Mouse (Mus musculus) testis, postnatal 10 days (tissue): ENCODE measurements around the gene Csrnp3.

Experiments used
- DNase-seq: peaks from one replicate; pipeline ENCODE4 v3.0.0; 2021; ENCODE audit warnings: low spot score

Csrnp3 gene

DNA sequence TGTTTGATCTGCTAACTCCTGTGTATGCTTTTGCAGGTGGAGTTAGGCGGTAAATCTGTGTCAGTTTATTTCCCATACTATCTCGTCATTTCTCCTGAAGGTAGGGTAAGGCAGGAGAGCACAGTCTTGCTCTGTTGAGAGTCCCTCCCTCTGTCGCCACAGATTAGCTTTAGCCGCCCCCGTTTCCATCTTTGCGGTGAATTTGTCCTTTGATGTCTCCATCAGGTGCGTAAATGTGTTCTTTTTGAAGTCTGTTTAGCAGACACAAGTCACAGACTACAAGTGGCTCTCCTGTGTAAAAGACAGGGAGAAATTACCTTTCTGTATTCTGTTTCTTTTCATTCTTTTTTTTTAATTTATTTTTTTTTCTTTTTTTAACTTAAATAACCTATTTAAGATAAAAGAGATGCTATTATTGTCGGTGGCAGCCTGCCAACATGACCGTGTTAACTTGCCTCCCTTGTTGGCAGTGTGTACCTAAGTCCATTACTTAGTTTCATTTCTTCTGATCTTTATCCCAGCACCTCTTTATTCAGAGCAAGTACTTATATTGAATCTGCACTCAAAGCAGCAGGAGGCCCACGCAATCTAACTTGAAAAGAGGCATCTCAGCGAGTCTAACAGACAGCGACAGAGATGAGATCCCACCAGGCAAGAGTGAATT lies 25.5 kb downstream of the Csrnp3 start:
- peak; percentile 65 for DNase-seq

GRCm38 (mm10) chr2:65891590-65891989 lies 46.0 kb downstream of the Csrnp3 start:
- DNase-seq: no peak

GRCm38 (mm10) chr2:65893241-65893640 lies 47.7 kb downstream of the Csrnp3 start:
- DNase-seq: no peak

DNA sequence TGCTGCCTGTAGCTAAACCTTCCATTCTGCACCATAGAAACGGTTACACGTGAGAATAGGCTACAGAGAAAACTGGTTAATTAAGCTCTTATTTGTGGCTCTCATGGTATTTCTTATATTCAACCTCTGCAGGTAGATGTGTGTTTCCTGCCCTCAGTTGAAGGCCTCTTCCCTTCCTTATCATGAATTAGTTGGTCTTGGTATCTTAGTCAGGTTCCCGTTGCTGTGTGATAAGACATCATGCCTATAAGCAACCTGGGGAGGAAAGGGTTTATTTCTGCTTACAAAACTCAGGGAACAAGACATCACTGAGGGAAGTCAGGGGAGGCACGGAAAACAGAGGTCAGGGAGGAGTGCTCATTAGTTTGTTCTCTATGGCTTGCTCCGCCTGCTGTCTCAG lies 48.7 kb downstream of the Csrnp3 start:
- no peak for DNase-seq

- no peak for DNase-seq
Measured at GRCm38 (mm10) chr2:65896542-65896941, 51.0 kb downstream of the Csrnp3 start.

- DNase-seq: no peak
Measured at GRCm38 (mm10) chr2:65897084-65897483, 51.5 kb downstream of the Csrnp3 start.

DNA sequence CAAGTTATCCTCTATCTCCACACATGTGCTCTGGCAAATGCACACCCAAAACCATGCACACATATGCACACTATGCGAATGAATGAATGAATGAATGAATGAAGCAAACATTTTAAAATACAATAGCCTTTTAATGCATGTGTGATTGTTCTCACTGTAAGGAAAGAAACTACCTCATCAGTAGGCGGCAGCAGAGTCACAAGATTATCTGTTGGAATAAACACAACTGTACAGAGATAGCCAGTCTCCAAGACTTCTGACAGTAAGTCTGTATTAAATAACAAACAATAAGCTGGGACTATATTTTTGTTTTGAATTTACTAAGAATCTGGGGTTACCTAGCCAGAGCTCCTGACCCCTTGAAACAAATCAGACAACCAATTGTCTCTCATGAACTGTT lies 53.9 kb downstream of the Csrnp3 start:
- no peak for DNase-seq

DNA sequence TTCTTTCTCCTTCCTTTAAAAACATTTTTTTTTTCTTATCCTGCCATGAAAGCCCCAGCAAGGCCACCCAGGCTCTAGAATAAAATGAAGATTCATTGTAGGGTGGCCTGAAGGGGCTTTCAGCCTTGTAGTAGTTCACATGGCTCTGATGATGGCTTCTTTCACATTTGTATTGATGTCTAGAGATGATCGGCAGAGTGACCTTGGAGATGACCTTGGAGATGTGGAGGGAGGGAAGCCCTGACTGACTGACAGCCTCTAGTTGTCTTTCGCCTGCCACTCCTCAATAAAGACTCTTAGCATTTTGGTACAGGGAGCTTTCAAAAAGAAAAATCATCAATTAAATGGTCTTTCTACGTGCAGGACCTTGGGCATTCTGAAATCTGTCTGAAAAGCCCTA lies 63.0 kb downstream of the Csrnp3 start:
- no peak for DNase-seq

GRCm38 (mm10) chr2:65909724-65910521 lies 64.4 kb downstream of the Csrnp3 start:
- DNase-seq: no peak

DNA sequence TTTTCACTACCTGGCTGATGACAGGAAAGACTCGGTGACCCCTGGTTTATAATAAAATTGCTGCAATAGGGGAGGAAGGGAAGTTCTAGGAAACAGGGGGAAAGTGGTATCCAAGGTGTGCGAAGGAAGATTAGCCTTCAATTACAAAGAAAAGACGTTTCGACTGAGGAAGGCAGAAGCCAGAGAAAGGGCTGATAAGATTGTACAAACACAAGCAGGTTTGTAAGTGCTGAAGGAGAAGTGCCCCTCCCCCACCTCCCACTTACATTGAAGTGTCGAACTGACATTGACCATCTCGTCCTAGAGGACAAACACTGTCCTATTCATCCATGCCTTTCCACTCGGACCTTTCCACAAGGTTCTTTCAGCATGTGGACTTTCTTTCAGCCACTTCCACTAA lies 70.4 kb downstream of the Csrnp3 start:
- DNase-seq: no peak

DNA sequence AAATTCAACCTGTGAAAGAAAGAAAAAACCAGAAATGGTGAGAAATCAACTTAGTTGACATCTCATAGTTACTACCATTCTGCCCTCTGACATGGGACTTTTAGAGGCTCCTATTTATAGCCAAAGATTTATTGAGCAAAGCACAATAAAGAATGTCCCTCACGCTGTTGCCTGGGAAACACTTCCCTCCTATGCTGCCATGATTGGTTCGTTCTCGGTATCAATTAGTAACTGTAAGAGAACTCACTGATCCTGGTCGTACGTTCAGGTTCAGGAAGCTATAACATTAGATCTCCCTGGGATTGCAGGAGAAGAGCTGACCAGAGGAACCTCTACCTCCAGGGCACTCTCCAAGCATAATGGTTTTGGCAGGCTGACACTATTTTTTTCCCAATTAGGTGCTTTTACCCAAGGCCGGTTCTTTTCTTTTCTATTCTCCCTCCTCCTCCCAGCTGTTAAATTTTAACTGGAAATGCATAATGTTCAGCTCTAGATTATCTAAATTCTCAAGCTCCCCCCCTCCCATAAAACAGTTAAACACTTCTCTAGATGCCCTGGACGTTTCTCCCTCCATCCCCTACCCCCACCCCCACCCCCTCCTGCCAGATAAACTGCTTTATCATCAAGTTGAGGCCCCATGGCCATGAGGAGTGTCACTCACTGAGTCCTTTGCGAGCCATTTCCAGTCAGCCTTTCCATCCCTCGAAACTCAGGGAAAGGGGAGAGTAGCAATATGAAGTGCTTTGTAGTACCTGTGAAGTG lies 75.3 kb downstream of the Csrnp3 start:
- no peak for DNase-seq

DNA sequence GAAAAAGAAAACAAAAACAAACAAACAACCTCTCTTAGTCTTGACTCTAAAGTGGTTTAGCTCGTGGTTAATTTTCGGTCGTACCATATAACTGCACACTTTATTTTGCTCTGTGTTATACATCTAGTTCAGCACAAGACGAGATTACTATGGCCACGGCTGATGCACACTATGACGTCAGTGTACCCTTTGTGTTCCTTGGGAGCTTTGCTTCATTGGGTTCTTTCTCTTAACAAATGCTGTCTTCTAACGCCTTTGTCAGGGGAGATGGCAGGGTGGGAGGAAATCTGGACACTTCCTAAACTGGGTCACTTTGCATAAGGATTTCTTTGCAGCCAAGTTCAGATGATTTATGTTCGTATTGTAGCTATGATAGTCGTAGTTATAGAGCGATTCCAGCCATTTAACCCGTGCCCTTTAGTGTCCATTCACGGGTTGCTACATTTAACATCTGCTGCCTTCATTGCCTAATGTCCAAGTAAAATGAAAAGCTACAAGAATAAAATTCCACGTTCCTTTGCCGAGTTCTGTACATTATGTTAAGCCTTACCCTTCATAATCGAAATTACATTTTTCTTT lies 79.9 kb downstream of the Csrnp3 start:
- no peak for DNase-seq

- no peak for DNase-seq
Measured at GRCm38 (mm10) chr2:65926935-65927708, 81.6 kb downstream of the Csrnp3 start.

- no peak for DNase-seq
Measured at GRCm38 (mm10) chr2:65929286-65929685, 83.7 kb downstream of the Csrnp3 start.

DNA sequence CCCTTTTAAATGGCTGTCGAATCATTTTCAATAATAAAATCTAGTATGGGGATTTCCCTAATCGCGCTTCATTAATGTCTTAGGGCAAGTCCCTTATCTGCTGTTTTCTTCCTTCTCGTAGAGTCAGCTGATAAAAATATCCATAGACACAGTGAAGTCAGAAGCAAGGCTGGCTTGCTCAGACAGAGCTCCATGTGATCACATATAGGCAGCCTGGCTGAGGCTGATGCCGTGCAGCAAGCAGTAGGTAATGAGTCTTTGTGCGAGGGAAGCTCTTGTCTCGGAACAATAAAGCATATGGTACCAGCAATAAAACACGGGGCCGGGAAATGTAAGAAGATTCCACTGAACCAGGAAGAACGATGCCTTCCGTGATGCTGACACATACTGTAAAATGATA lies 84.4 kb downstream of the Csrnp3 start:
- no peak for DNase-seq

GRCm38 (mm10) chr2:65931313-65931712 lies 85.7 kb downstream of the Csrnp3 start:
- no peak for DNase-seq

GRCm38 (mm10) chr2:65931841-65932311 lies 86.3 kb downstream of the Csrnp3 start:
- DNase-seq: peak; percentile 56

- DNase-seq: no peak
Measured at GRCm38 (mm10) chr2:65934099-65934498, 88.5 kb downstream of the Csrnp3 start.

DNA sequence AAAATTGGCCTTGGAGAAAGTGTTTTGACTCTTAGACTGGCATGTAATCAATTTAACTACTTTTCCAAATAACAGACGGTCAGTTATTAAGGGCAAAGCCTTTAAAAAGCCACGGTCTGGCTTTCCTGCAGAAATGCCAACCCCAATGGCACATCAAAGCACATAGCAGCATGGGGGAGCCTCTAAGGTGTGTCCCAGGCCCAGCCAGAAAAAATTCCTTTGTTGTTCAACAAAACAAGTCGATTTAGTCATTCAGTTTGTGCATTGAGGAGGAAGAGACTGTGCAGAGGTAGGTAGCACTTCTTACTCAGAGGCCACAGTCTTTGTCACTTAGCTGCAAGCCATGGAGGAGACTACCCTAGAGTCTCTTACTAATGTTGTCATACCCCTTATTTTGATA lies 93.3 kb downstream of the Csrnp3 start:
- DNase-seq: no peak

DNA sequence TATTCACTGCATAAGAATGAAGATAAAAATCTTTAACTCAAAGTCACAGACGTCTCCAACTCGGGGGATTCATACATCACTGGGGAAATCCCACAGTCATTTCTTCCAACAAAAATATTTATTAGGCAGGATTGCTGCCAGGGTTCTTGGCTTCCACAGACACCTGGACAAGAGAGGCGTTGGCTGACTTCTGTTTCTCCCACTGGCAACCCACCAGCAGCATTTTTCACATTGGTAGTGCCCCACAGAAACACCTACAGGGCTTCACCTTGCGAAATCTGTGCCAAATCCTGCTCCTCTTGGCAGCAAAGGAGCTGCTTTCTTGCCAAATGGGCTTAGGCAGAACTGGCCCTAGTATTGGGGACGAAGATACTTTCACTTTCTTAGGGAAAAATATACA lies 94.8 kb downstream of the Csrnp3 start:
- DNase-seq: no peak

DNA sequence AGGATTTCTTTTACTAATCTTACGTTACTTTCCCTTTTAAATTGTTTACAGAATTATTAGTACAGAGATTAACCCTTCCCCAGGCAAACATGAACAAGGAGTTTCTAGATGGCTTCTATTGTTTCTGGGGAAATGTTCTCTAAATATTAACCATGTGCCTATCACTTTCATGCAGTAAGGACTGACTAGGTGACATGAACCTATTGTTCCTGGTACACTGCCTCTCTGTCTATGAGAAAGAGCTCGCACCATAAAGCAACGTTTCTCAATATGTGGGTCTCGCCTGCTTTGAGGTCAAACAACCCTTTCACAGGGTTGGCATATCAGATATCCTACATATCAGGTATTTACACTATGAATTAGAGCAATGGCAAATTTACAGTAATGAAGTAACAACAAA lies 96.8 kb downstream of the Csrnp3 start:
- no peak for DNase-seq

DNA sequence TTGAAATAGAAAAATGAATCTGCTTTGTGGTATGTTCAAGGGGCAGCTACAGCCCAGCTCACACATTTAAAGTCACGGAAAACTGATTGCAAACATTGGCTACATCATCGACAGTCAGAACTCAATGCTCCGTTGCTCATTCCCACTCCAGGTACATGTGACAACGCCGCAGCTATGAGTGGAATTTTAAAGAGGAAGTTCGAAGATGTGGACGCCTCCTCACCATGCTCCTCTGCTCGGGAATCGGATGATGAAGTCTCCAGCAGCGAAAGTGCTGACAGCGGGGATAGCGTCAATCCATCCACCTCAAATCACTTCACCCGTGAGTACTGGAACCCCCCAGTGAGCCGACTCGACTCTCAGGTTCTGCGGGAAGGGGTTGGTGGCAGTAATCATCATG lies 103.2 kb downstream of the Csrnp3 start:
- DNase-seq: no peak
